14 mouse cellular contexts compared by ENCODE assay signal in the genomic region with DNA sequence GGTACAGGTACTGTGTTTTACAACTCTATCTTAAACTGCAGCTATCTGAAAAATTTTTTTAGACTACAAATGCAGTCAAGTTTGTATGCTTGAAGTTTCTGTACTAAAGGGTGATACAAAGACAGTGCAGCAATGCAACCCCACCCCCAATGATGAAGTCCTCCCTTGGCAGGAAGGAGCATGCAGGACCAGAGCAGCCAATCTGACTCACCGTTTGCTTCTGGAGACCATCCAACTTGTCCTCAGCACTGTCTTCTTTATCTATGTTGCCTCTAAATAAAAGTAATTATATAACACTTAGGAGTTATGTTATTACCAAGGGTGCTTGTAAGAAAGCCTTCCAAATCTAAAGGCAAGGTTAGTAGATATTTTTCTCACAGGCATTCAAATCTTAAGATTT.
DNase-seq lines count a peak whose midpoint lies in the region; ATAC-seq and TF ChIP-seq lines count a peak whose summit lies in the region.
"Had no signal": no experiment of that assay in that cellular context is flagged by ENCODE, and none has a peak within 500 bp of the region (broad histone marks: within the 10 kb centered on the region; RNA-seq: fewer than 3 reads in every experiment).

No protein-coding gene starts in this region.

- no peak overlapping the region for H3K27ac ChIP-seq in lung, embryonic 14.5 days (ENCODE audit: low read depth)
- H3K27ac ChIP-seq: forebrain, embryonic 13.5 days; limb, embryonic 15.5 days; neural tube, embryonic 13.5 days had no signal

- H3K4me2 ChIP-seq in lung, embryonic 14.5 days, result no peak overlapping the region
- H3K4me2 ChIP-seq: forebrain, embryonic 13.5 days; limb, embryonic 15.5 days; neural tube, embryonic 13.5 days had no signal

- TF ChIP-seq CTCF in lung, embryonic 14.5 days (IDR thresholded peaks at IDR 0.05; ENCODE audit: low read depth), result no peak

- H3K27me3 ChIP-seq in lung, embryonic 14.5 days (ENCODE audit: insufficient read depth, low read length), result no peaks in the 10 kb centered on the region
- H3K27me3 ChIP-seq: forebrain, embryonic 13.5 days; limb, embryonic 15.5 days; neural tube, embryonic 13.5 days had no signal

- H3K4me3 ChIP-seq in lung, embryonic 14.5 days (ENCODE audit: low read depth, low read length), result no peak overlapping the region
- H3K4me3 ChIP-seq: forebrain, embryonic 13.5 days; limb, embryonic 15.5 days; neural tube, embryonic 13.5 days had no signal

- no peaks in the 10 kb centered on the region; the same call in 1 of the 2 replicates for H3K4me1 ChIP-seq in lung, embryonic 14.5 days (ENCODE audit: insufficient read depth)
- H3K4me1 ChIP-seq: limb, embryonic 15.5 days had no signal

- H3K36me3 ChIP-seq in lung, embryonic 14.5 days (ENCODE audit: insufficient read depth), result peaks cover 85% of the 10 kb centered on the region

- peak; percentile 58; the same call in 1 of the 2 replicates for ATAC-seq in cerebellum, adult (ENCODE audit: insufficient number of reproducible peaks, low FRiP score, low TSS enrichment)
- ATAC-seq in lung, embryonic 14.5 days (ENCODE audit: insufficient read depth), result no peak
- ATAC-seq in granulocyte monocyte progenitor cell, adult 5-6 weeks (replicated peaks; ENCODE audit: poor library complexity, severe bottlenecking), result no peak
- ATAC-seq: activated CD4-positive, CD25-positive, alpha-beta regulatory T cell, adult 4 months; forebrain, embryonic 13.5 days had no signal

- no peaks in the 10 kb centered on the region for H3K9me3 ChIP-seq in lung, embryonic 14.5 days (ENCODE audit: low read depth, low read length)
- H3K9me3 ChIP-seq: forebrain, embryonic 13.5 days; limb, embryonic 15.5 days; neural tube, embryonic 13.5 days had no signal

- 23% methylated on average over 1 of the region's 1 CpGs for WGBS in lung, embryonic 14.5 days

- no peak for DNase-seq in cerebellum, adult 11 months
- DNase-seq in lung, embryonic 14.5 days, result peak; percentile 31
- no peak for DNase-seq in lung, postnatal 14 days
- DNase-seq in NIH3T3 (ENCODE audit: low read depth), result peak; percentile 72
- peak; percentile 21 for DNase-seq in cerebellum, adult 8-10 months
- DNase-seq in c-Kit-positive CD71-positive TER-119-positive erythroid progenitor cells, embryonic 14.5 days (ENCODE audit: low spot score), result no peak
- DNase-seq: gastrocnemius, postnatal 10 days; kidney, postnatal 10 days had no signal

- H3K9ac ChIP-seq in lung, embryonic 14.5 days, result no peak overlapping the region
- H3K9ac ChIP-seq: forebrain, embryonic 13.5 days; limb, embryonic 15.5 days; neural tube, embryonic 13.5 days had no signal

Comparison
In these comparisons a context has a peak if more than half of its experiments do, and no peak if none do; other contexts are left out.
1. DNase-seq: peak in lung, embryonic 14.5 days (single experiment), NIH3T3 (single experiment) and cerebellum, adult 8-10 months (single experiment); none in cerebellum, adult 11 months (single experiment), lung, postnatal 14 days (single experiment) and c-Kit-positive CD71-positive TER-119-positive erythroid progenitor cells, embryonic 14.5 days (single experiment).